In genomic region chr7:141214310-141214709, GRCm38 (mm10) we compare ENCODE assay signal across 13 mouse cellular contexts. TPM values are rescaled to one million over a fixed set of nuclear protein-coding genes. Genes with fewer than 3 reads are reported as not detected.
DNase-seq lines count a peak whose midpoint lies in the region; ATAC-seq and TF ChIP-seq lines count a peak whose summit lies in the region.
"Had no signal": no experiment of that assay in that cellular context is flagged by ENCODE, and none has a peak within 500 bp of the region (broad histone marks: within the 10 kb centered on the region; RNA-seq: fewer than 3 reads in every experiment).

No protein-coding gene starts in this region.

- WGBS in forebrain, embryonic 11.5 days, result 85% methylated on average over 3 of the region's 3 CpGs
- WGBS in forebrain, postnatal 0 days, result 75% methylated on average over 3 of the region's 3 CpGs
- WGBS in liver, embryonic 12.5 days (ENCODE audit: insufficient replicate concordance), result 72% methylated on average over 3 of the region's 3 CpGs
- WGBS in liver, postnatal 0 days (ENCODE audit: insufficient replicate concordance), result 66% methylated on average over 3 of the region's 3 CpGs
- WGBS in embryonic facial prominence, embryonic 12.5 days, result 68% methylated on average over 3 of the region's 3 CpGs
- 81% methylated on average over 3 of the region's 3 CpGs for WGBS in liver, embryonic 15.5 days (ENCODE audit: insufficient replicate concordance)

- H3K9ac ChIP-seq in forebrain, embryonic 11.5 days (ENCODE audit: low read length), result no peak overlapping the region
- H3K9ac ChIP-seq in forebrain, postnatal 0 days, result no peak overlapping the region
- 0 out of 2 replicates have a peak overlapping the region, but pooled peaks have one; percentile 13 for H3K9ac ChIP-seq in liver, embryonic 12.5 days
- no peak overlapping the region for H3K9ac ChIP-seq in liver, postnatal 0 days (replicated peaks)
- peak overlapping the region; percentile 72; the same call in 1 of the 2 replicates for H3K9ac ChIP-seq in embryonic facial prominence, embryonic 12.5 days
- H3K9ac ChIP-seq in liver, embryonic 15.5 days, result no peak overlapping the region

- no peak for TF ChIP-seq EP300 in liver, postnatal 0 days (IDR thresholded peaks at IDR 0.05; ENCODE audit: low read depth)

- H3K4me2 ChIP-seq in forebrain, embryonic 11.5 days (ENCODE audit: low read depth, low read length, severe bottlenecking), result no peak overlapping the region
- no peak overlapping the region for H3K4me2 ChIP-seq in forebrain, postnatal 0 days (ENCODE audit: low read depth)
- H3K4me2 ChIP-seq in liver, embryonic 12.5 days, result peak overlapping the region; percentile 89; the same call in 1 of the 2 replicates
- no peak overlapping the region for H3K4me2 ChIP-seq in liver, postnatal 0 days (ENCODE audit: low read depth, low read length)
- no peak overlapping the region; the same call in 1 of the 2 replicates for H3K4me2 ChIP-seq in embryonic facial prominence, embryonic 12.5 days (replicated peaks)
- H3K4me2 ChIP-seq in liver, embryonic 15.5 days, result no peak overlapping the region; the same call in 1 of the 2 replicates

- ATAC-seq in forebrain, embryonic 11.5 days (replicated peaks; ENCODE audit: low FRiP score), result no peak
- ATAC-seq in forebrain, postnatal 0 days, result no peak
- no peak for ATAC-seq in liver, embryonic 12.5 days
- no peak for ATAC-seq in liver, postnatal 0 days
- no peak for ATAC-seq in embryonic facial prominence, embryonic 12.5 days (ENCODE audit: insufficient number of reproducible peaks, insufficient read depth, low FRiP score, low TSS enrichment)
- no peak for ATAC-seq in liver, embryonic 15.5 days (ENCODE audit: insufficient read depth)

- no peaks in the 10 kb centered on the region for H3K36me3 ChIP-seq in forebrain, embryonic 11.5 days (ENCODE audit: control insufficient read depth, insufficient read depth, low read length)
- H3K36me3 ChIP-seq in forebrain, postnatal 0 days (ENCODE audit: insufficient read depth), result no peaks in the 10 kb centered on the region; the same call in 1 of the 2 replicates
- peaks cover 25% of the 10 kb centered on the region for H3K36me3 ChIP-seq in liver, embryonic 12.5 days
- H3K36me3 ChIP-seq in liver, postnatal 0 days (replicated peaks; ENCODE audit: insufficient read depth, low read length), result peaks cover 2% of the 10 kb centered on the region; the same call in 1 of the 2 replicates
- H3K36me3 ChIP-seq in embryonic facial prominence, embryonic 12.5 days, result peaks cover 12% of the 10 kb centered on the region; the same call in 1 of the 2 replicates
- peaks cover 22% of the 10 kb centered on the region for H3K36me3 ChIP-seq in liver, embryonic 15.5 days (replicated peaks)

- DNase-seq in forebrain, embryonic 11.5 days (ENCODE audit: low spot score), result peak; percentile 52
- DNase-seq in forebrain, postnatal 0 days, result no peak
- no peak for DNase-seq in liver, postnatal 0 days
- no peak for DNase-seq in thymus, postnatal 36 days
- DNase-seq in cerebellum, postnatal 4 days (ENCODE audit: low spot score in 2 of 2), result no peak
- DNase-seq: gastrocnemius, postnatal 10 days; kidney, adult 8-10 months; right cerebral cortex, postnatal 25 days; thymus, adult 2 months had no signal

- H3K27ac ChIP-seq in forebrain, embryonic 11.5 days (ENCODE audit: low read depth, low read length), result 0 out of 2 replicates have a peak overlapping the region, but pooled peaks have one; percentile 96
- H3K27ac ChIP-seq in forebrain, postnatal 0 days (ENCODE audit: low read depth, low read length), result no peak overlapping the region
- peak overlapping the region; percentile 83 for H3K27ac ChIP-seq in liver, embryonic 12.5 days
- no peak overlapping the region for H3K27ac ChIP-seq in liver, postnatal 0 days (ENCODE audit: low read depth)
- peak overlapping the region; percentile 94 for H3K27ac ChIP-seq in embryonic facial prominence, embryonic 12.5 days
- H3K27ac ChIP-seq in liver, embryonic 15.5 days (replicated peaks), result peak overlapping the region; percentile 92

- H3K4me3 ChIP-seq in forebrain, embryonic 11.5 days (ENCODE audit: low read depth, low read length), result no peak overlapping the region
- no peak overlapping the region for H3K4me3 ChIP-seq in forebrain, postnatal 0 days (ENCODE audit: low read depth, low read length)
- H3K4me3 ChIP-seq in liver, embryonic 12.5 days, result no peak overlapping the region
- H3K4me3 ChIP-seq in liver, postnatal 0 days (ENCODE audit: low read depth, low read length), result no peak overlapping the region
- H3K4me3 ChIP-seq in embryonic facial prominence, embryonic 12.5 days, result no peak overlapping the region
- no peak overlapping the region for H3K4me3 ChIP-seq in liver, embryonic 15.5 days (replicated peaks)

- no peaks in the 10 kb centered on the region for H3K9me3 ChIP-seq in forebrain, embryonic 11.5 days (ENCODE audit: control insufficient read depth, low read length)
- H3K9me3 ChIP-seq in forebrain, postnatal 0 days (ENCODE audit: low read length), result no peaks in the 10 kb centered on the region
- H3K9me3 ChIP-seq in liver, embryonic 12.5 days (replicated peaks), result no peaks in the 10 kb centered on the region
- H3K9me3 ChIP-seq in liver, postnatal 0 days (ENCODE audit: low read length), result no peaks in the 10 kb centered on the region
- no peaks in the 10 kb centered on the region for H3K9me3 ChIP-seq in embryonic facial prominence, embryonic 12.5 days
- H3K9me3 ChIP-seq in liver, embryonic 15.5 days (replicated peaks), result no peaks in the 10 kb centered on the region

- H3K4me1 ChIP-seq in forebrain, embryonic 11.5 days (replicated peaks; ENCODE audit: control insufficient read depth, insufficient read depth, low read length), result peaks cover 17% of the 10 kb centered on the region
- no peaks in the 10 kb centered on the region for H3K4me1 ChIP-seq in forebrain, postnatal 0 days (ENCODE audit: insufficient read depth)
- peaks cover 96% of the 10 kb centered on the region for H3K4me1 ChIP-seq in liver, embryonic 12.5 days
- H3K4me1 ChIP-seq in liver, postnatal 0 days (ENCODE audit: insufficient read depth), result peaks cover 48% of the 10 kb centered on the region
- H3K4me1 ChIP-seq in embryonic facial prominence, embryonic 12.5 days, result peaks cover 19% of the 10 kb centered on the region
- H3K4me1 ChIP-seq in liver, embryonic 15.5 days (replicated peaks), result peaks cover 97% of the 10 kb centered on the region

- no peak for TF ChIP-seq CTCF in forebrain, postnatal 0 days (IDR thresholded peaks at IDR 0.05; ENCODE audit: low read depth)
- TF ChIP-seq CTCF in liver, postnatal 0 days (IDR thresholded peaks at IDR 0.05; ENCODE audit: low read depth), result no peak

- no peaks in the 10 kb centered on the region for H3K27me3 ChIP-seq in forebrain, embryonic 11.5 days (ENCODE audit: control insufficient read depth, insufficient read depth, low read length)
- no peaks in the 10 kb centered on the region for H3K27me3 ChIP-seq in forebrain, postnatal 0 days (ENCODE audit: insufficient read depth, low read length)
- H3K27me3 ChIP-seq in liver, embryonic 12.5 days (replicated peaks), result peaks cover 7% of the 10 kb centered on the region; the same call in 1 of the 2 replicates
- no peaks in the 10 kb centered on the region for H3K27me3 ChIP-seq in liver, postnatal 0 days (ENCODE audit: insufficient read depth, low read length)
- no peaks in the 10 kb centered on the region for H3K27me3 ChIP-seq in embryonic facial prominence, embryonic 12.5 days
- 0 out of 2 replicates have a peak, but pooled peaks cover 4% of the 10 kb centered on the region for H3K27me3 ChIP-seq in liver, embryonic 15.5 days

RNA-seq across cellular contexts. Expression of gene Lmntd2, which starts 0.4 kb away (rescaled TPM):
- polyA plus RNA-seq in forebrain, embryonic 11.5 days (2014; fragmentation: Nextera tagmentation; extraction: Ambion mirVana), result 3.3 TPM in 2 replicates
- total RNA-seq in forebrain, postnatal 0 days (2014; rRNA removed), result 0.62 TPM in 1 of 2 replicates, not detected in the other
- polyA plus RNA-seq in forebrain, postnatal 0 days (2015; fragmentation: Nextera tagmentation; extraction: Ambion mirVana), result 0.15 and 0.33 TPM in 2 replicates
- polyA plus RNA-seq in liver, embryonic 12.5 days (2016; fragmentation: Nextera tagmentation; extraction: Ambion mirVana), result 0.99 and 1.1 TPM in 2 replicates
- polyA plus RNA-seq in liver, postnatal 0 days (2015; fragmentation: Nextera tagmentation; extraction: Ambion mirVana), result 0.49 TPM in 2 replicates
- 3.9 TPM in 2 replicates for polyA plus RNA-seq in embryonic facial prominence, embryonic 12.5 days (2016; fragmentation: Nextera tagmentation; extraction: Ambion mirVana)
- 0.60 and 0.91 TPM in 2 replicates for polyA plus RNA-seq in liver, embryonic 15.5 days (2015; fragmentation: Nextera tagmentation; extraction: Ambion mirVana)
- total RNA-seq: gastrocnemius, postnatal 10 days; left cerebral cortex, postnatal 25 days had no signal

RNA-seq across cellular contexts. Expression of gene Rassf7, which starts 1.4 kb away (rescaled TPM):
- 47.4 and 49.3 TPM in 2 replicates for polyA plus RNA-seq in forebrain, embryonic 11.5 days (2014; fragmentation: Nextera tagmentation; extraction: Ambion mirVana)
- total RNA-seq in forebrain, postnatal 0 days (2014; rRNA removed), result 13.3 and 15.8 TPM in 2 replicates
- polyA plus RNA-seq in forebrain, postnatal 0 days (2015; fragmentation: Nextera tagmentation; extraction: Ambion mirVana), result 15.6 and 19.1 TPM in 2 replicates
- polyA plus RNA-seq in liver, embryonic 12.5 days (2016; fragmentation: Nextera tagmentation; extraction: Ambion mirVana), result 27.3 and 28.3 TPM in 2 replicates
- polyA plus RNA-seq in liver, postnatal 0 days (2015; fragmentation: Nextera tagmentation; extraction: Ambion mirVana), result 24.9 and 27.3 TPM in 2 replicates
- polyA plus RNA-seq in embryonic facial prominence, embryonic 12.5 days (2016; fragmentation: Nextera tagmentation; extraction: Ambion mirVana), result 38.6 and 42.3 TPM in 2 replicates
- 27.3 and 33.4 TPM in 2 replicates for polyA plus RNA-seq in liver, embryonic 15.5 days (2015; fragmentation: Nextera tagmentation; extraction: Ambion mirVana)

RNA-seq across cellular contexts. Expression of gene Phrf1, which starts 14.3 kb away (rescaled TPM):
- 99.6 and 102 TPM in 2 replicates for polyA plus RNA-seq in forebrain, embryonic 11.5 days (2014; fragmentation: Nextera tagmentation; extraction: Ambion mirVana)
- 50.2 and 53.8 TPM in 2 replicates for total RNA-seq in forebrain, postnatal 0 days (2014; rRNA removed)
- 26.1 and 35.8 TPM in 2 replicates for polyA plus RNA-seq in forebrain, postnatal 0 days (2015; fragmentation: Nextera tagmentation; extraction: Ambion mirVana)
- 52.9 and 53.1 TPM in 2 replicates for polyA plus RNA-seq in liver, embryonic 12.5 days (2016; fragmentation: Nextera tagmentation; extraction: Ambion mirVana)
- polyA plus RNA-seq in liver, postnatal 0 days (2015; fragmentation: Nextera tagmentation; extraction: Ambion mirVana), result 10.8 and 14.3 TPM in 2 replicates
- 87.1 and 99.9 TPM in 2 replicates for polyA plus RNA-seq in embryonic facial prominence, embryonic 12.5 days (2016; fragmentation: Nextera tagmentation; extraction: Ambion mirVana)
- 26.7 and 32.6 TPM in 2 replicates for polyA plus RNA-seq in liver, embryonic 15.5 days (2015; fragmentation: Nextera tagmentation; extraction: Ambion mirVana)

RNA-seq across cellular contexts. Expression of gene Lrrc56, which starts 20.4 kb away (rescaled TPM):
- polyA plus RNA-seq in forebrain, embryonic 11.5 days (2014; fragmentation: Nextera tagmentation; extraction: Ambion mirVana), result 14.0 and 16.1 TPM in 2 replicates
- total RNA-seq in forebrain, postnatal 0 days (2014; rRNA removed), result 11.1 and 11.7 TPM in 2 replicates
- 10.2 and 10.7 TPM in 2 replicates for polyA plus RNA-seq in forebrain, postnatal 0 days (2015; fragmentation: Nextera tagmentation; extraction: Ambion mirVana)
- 16.4 and 17.9 TPM in 2 replicates for polyA plus RNA-seq in liver, embryonic 12.5 days (2016; fragmentation: Nextera tagmentation; extraction: Ambion mirVana)
- polyA plus RNA-seq in liver, postnatal 0 days (2015; fragmentation: Nextera tagmentation; extraction: Ambion mirVana), result 2.0 and 2.2 TPM in 2 replicates
- polyA plus RNA-seq in embryonic facial prominence, embryonic 12.5 days (2016; fragmentation: Nextera tagmentation; extraction: Ambion mirVana), result 12.1 and 13.4 TPM in 2 replicates
- 11.0 and 12.1 TPM in 2 replicates for polyA plus RNA-seq in liver, embryonic 15.5 days (2015; fragmentation: Nextera tagmentation; extraction: Ambion mirVana)

RNA-seq across cellular contexts. Expression of gene Hras, which starts 20.5 kb away (rescaled TPM):
- polyA plus RNA-seq in forebrain, embryonic 11.5 days (2014; fragmentation: Nextera tagmentation; extraction: Ambion mirVana), result 87.5 and 116 TPM in 2 replicates
- 103 and 149 TPM in 2 replicates for total RNA-seq in forebrain, postnatal 0 days (2014; rRNA removed)
- polyA plus RNA-seq in forebrain, postnatal 0 days (2015; fragmentation: Nextera tagmentation; extraction: Ambion mirVana), result 198 and 199 TPM in 2 replicates
- polyA plus RNA-seq in liver, embryonic 12.5 days (2016; fragmentation: Nextera tagmentation; extraction: Ambion mirVana), result 124 and 125 TPM in 2 replicates
- 44.0 and 46.2 TPM in 2 replicates for polyA plus RNA-seq in liver, postnatal 0 days (2015; fragmentation: Nextera tagmentation; extraction: Ambion mirVana)
- polyA plus RNA-seq in embryonic facial prominence, embryonic 12.5 days (2016; fragmentation: Nextera tagmentation; extraction: Ambion mirVana), result 91.0 and 111 TPM in 2 replicates
- 83.0 and 98.2 TPM in 2 replicates for polyA plus RNA-seq in liver, embryonic 15.5 days (2015; fragmentation: Nextera tagmentation; extraction: Ambion mirVana)

Comparison
In these comparisons a context has a peak if more than half of its experiments do, and no peak if none do; other contexts are left out.
1. H3K27ac ChIP-seq: peak in forebrain, embryonic 11.5 days (single experiment), liver, embryonic 12.5 days (single experiment), embryonic facial prominence, embryonic 12.5 days (single experiment) and liver, embryonic 15.5 days (single experiment); none in forebrain, postnatal 0 days (single experiment) and liver, postnatal 0 days (single experiment).
2. H3K9ac ChIP-seq: peak in liver, embryonic 12.5 days (single experiment) and embryonic facial prominence, embryonic 12.5 days (single experiment); none in forebrain, embryonic 11.5 days (single experiment), forebrain, postnatal 0 days (single experiment), liver, postnatal 0 days (single experiment) and liver, embryonic 15.5 days (single experiment).